Mouse (Mus musculus) hindbrain, postnatal 0 days (tissue): ENCODE results near the gene Slc35e4. TPM values are rescaled to one million over a fixed set of nuclear protein-coding genes. Genes with fewer than 3 reads are reported as not detected.

Experiments used
- ATAC-seq: fragments of 200-750 bp; cut with Nextera tagmentation; 2 replicates; pipeline ENCODE4 v1.8.0; 2017; ENCODE audit warnings: mild to moderate bottlenecking, moderate TSS enrichment, moderate library complexity
- DNase-seq: peaks from one replicate; pipeline ENCODE4 v3.0.0-alpha.2; 2015; ENCODE audit warnings: low spot score
- H3K27ac ChIP-seq: fragments of 300-500 bp; sonication (generic); 2 replicates; pipeline ENCODE4 v1.5.1; 2014; ENCODE audit warnings: mild to moderate bottlenecking
- H3K27me3 ChIP-seq: fragments of 300-500 bp; sonication (generic); 2 replicates; pipeline ENCODE4 v1.6.1; 2014; ENCODE audit warnings: low read length, mixed read lengths; ENCODE audit not compliant: insufficient read depth
- H3K36me3 ChIP-seq: fragments of 300-500 bp; sonication (generic); 2 replicates; pipeline ENCODE4 v1.6.1; 2014; ENCODE audit warnings: low read length, mixed read lengths; ENCODE audit not compliant: insufficient read depth
- H3K4me1 ChIP-seq: fragments of 300-500 bp; sonication (generic); 2 replicates; pipeline ENCODE4 v1.6.1; 2014; ENCODE audit warnings: antibody characterized with exemption, low read length, mixed read lengths; ENCODE audit not compliant: insufficient read depth
- H3K4me2 ChIP-seq: fragments of 300-500 bp; sonication (generic); 2 replicates; pipeline ENCODE4 v1.6.1; 2014; ENCODE audit warnings: low read depth, mild to moderate bottlenecking, low read length, moderate library complexity, mixed read lengths
- H3K4me3 ChIP-seq: fragments of 300-500 bp; sonication (generic); 2 replicates; pipeline ENCODE4 v1.5.1; 2014; ENCODE audit warnings: low read length
- H3K9ac ChIP-seq: fragments of 300-500 bp; sonication (generic); replicated peaks from 2 replicates; pipeline ENCODE4 v1.6.1; 2014; ENCODE audit warnings: mild to moderate bottlenecking, low read length, moderate library complexity, mixed read lengths
- H3K9me3 ChIP-seq: fragments of 300-500 bp; sonication (generic); 2 replicates; pipeline ENCODE4 v1.6.1; 2016; ENCODE audit warnings: low read length, mixed read lengths
- CTCF ChIP-seq: IDR thresholded peaks from 2 replicates; pipeline ENCODE4 v1.5.1; 2016; ENCODE audit warnings: antibody characterized with exemption, control low read depth, low read depth
- WGBS: fragments of 180-500 bp; shearing (Covaris S2); extraction: QIAGEN DNeasy Blood & Tissue Kit; methylation state at CpG from one replicate; pipeline ENCODE4 v1.1.7; 2014; 5-methylcytosine and 5-hydroxymethylcytosine counted together
- polyA plus RNA-seq: library from polyadenylated mRNA; unstranded; fragments of >200 nt; fragmentation: Nextera tagmentation; extraction: Ambion mirVana; gene quantifications from 2 replicates; pipeline ENCODE4 v1.2.1, GENCODE M21; 2015
- total RNA-seq: library from RNA; depleted of rRNA; stranded (reverse); fragments of >200 nt; gene quantifications from 2 replicates; pipeline ENCODE4 v1.2.3, GENCODE M21; 2014

Slc35e4 gene
- total and polyA plus RNA-seq, 2 experiments from 2014 or later = 25.8 to 52.4 TPM

GRCm38 (mm10) chr11:3878660-3879059 is 35.8 kb downstream of the Slc35e4 start:
- TF ChIP-seq CTCF = no peak
- 80% methylated on average over 7 of the region's 7 CpGs for WGBS
- DNase-seq (no peak), ATAC-seq (no peak)
- Histone ChIP-seq H3K36me3 (no peaks in the 10 kb centered on the region), H3K9me3 (no peaks in the 10 kb centered on the region), H3K4me1 (no peaks in the 10 kb centered on the region), H3K27ac (no peak overlapping the region), H3K9ac (no peak overlapping the region), H3K4me3 (no peak overlapping the region), H3K4me2 (no peak overlapping the region), H3K27me3 (no peaks in the 10 kb centered on the region)

- no peak for TF ChIP-seq CTCF
- Histone ChIP-seq H3K4me3 (no peak overlapping the region), H3K27me3 (no peaks in the 10 kb centered on the region), H3K27ac (no peak overlapping the region), H3K4me2 (no peak overlapping the region), H3K36me3 (no peaks in the 10 kb centered on the region), H3K9me3 (no peaks in the 10 kb centered on the region), H3K9ac (no peak overlapping the region), H3K4me1 (no peaks in the 10 kb centered on the region)
- ATAC-seq (no peak), DNase-seq (no peak)
- 63% methylated on average over 6 of the region's 6 CpGs for WGBS
Observed at GRCm38 (mm10) chr11:3876419-3876818, 38.0 kb downstream of the Slc35e4 start.

GRCm38 (mm10) chr11:3864343-3864742 is 50.1 kb downstream of the Slc35e4 start:
- H3K4me2 ChIP-seq = peak overlapping the region; percentile 69
- no peak for TF ChIP-seq CTCF
- no peaks in the 10 kb centered on the region for H3K36me3 ChIP-seq
- H3K9me3 ChIP-seq = no peaks in the 10 kb centered on the region
- 22% methylated on average over 6 of the region's 6 CpGs for WGBS
- H3K4me1 ChIP-seq = peaks cover 7% of the 10 kb centered on the region
- no peaks in the 10 kb centered on the region for H3K27me3 ChIP-seq
- DNase-seq (peak; percentile 31), ATAC-seq (no peak; the same call in 1 of the 2 replicates)
- peak overlapping the region; percentile 68 for H3K27ac ChIP-seq
- peak overlapping the region; percentile 52 for H3K4me3 ChIP-seq
- peak overlapping the region; percentile 49; the same call in 1 of the 2 replicates for H3K9ac ChIP-seq

GRCm38 (mm10) chr11:3863454-3864112 is 50.9 kb downstream of the Slc35e4 start, which contains the start of gene Osbp2:
Osbp2 (minus strand) TSS chr11:3863903.
- peak; percentile 63 for TF ChIP-seq CTCF
- Histone ChIP-seq H3K27me3 (no peaks in the 10 kb centered on the region), H3K4me1 (peaks cover 7% of the 10 kb centered on the region), H3K36me3 (no peaks in the 10 kb centered on the region), H3K27ac (peak within 1 kb of the TSS; percentile 68), H3K9ac (peak within 1 kb of the TSS; percentile 49), H3K4me3 (peak within 1 kb of the TSS; percentile 52), H3K4me2 (peak within 1 kb of the TSS; percentile 69), H3K9me3 (no peaks in the 10 kb centered on the region)
- 3% methylated on average over 54 of the region's 58 CpGs for WGBS
- ATAC-seq (peak; percentile 93), DNase-seq (peak; percentile 85)

- H3K27ac ChIP-seq = peak overlapping the region; percentile 68; the same call in 1 of the 2 replicates
- peak; percentile 23; the same call in 1 of the 2 replicates for TF ChIP-seq CTCF
- DNase-seq (no peak), ATAC-seq (0 out of 2 replicates have a peak, but pooled peaks have one; percentile 2)
- no peaks in the 10 kb centered on the region for H3K36me3 ChIP-seq
- H3K9ac ChIP-seq = peak overlapping the region; percentile 49
- H3K4me3 ChIP-seq = peak overlapping the region; percentile 52
- no peaks in the 10 kb centered on the region for H3K27me3 ChIP-seq
- peaks cover 7% of the 10 kb centered on the region for H3K4me1 ChIP-seq
- whole genome bisulfite sequencing = 75% methylated on average over 19 of the region's 19 CpGs
- H3K9me3 ChIP-seq = no peaks in the 10 kb centered on the region
- H3K4me2 ChIP-seq = peak overlapping the region; percentile 69
Observed at GRCm38 (mm10) chr11:3862661-3863453, 51.6 kb downstream of the Slc35e4 start.

- ATAC-seq = no peak
- Histone ChIP-seq H3K4me1 (peaks cover 7% of the 10 kb centered on the region), H3K27me3 (no peaks in the 10 kb centered on the region), H3K9ac (no peak overlapping the region), H3K4me3 (no peak overlapping the region), H3K36me3 (no peaks in the 10 kb centered on the region), H3K9me3 (no peaks in the 10 kb centered on the region), H3K4me2 (no peak overlapping the region), H3K27ac (no peak overlapping the region)
- WGBS = 74% methylated on average over 4 of the region's 4 CpGs
- TF ChIP-seq CTCF = no peak
- DNase-seq = no peak
Observed at GRCm38 (mm10) chr11:3860361-3860760, 54.1 kb downstream of the Slc35e4 start.

GRCm38 (mm10) chr11:3859778-3860177 is 54.7 kb downstream of the Slc35e4 start:
- no peak for TF ChIP-seq CTCF
- peaks cover 7% of the 10 kb centered on the region for H3K4me1 ChIP-seq
- no peak overlapping the region for H3K27ac ChIP-seq
- H3K27me3 ChIP-seq = no peaks in the 10 kb centered on the region
- no peak overlapping the region; the same call in 1 of the 2 replicates for H3K4me2 ChIP-seq
- 85% methylated on average over 4 of the region's 4 CpGs for WGBS
- H3K36me3 ChIP-seq = no peaks in the 10 kb centered on the region
- no peak overlapping the region for H3K4me3 ChIP-seq
- ATAC-seq = no peak
- H3K9me3 ChIP-seq = no peaks in the 10 kb centered on the region
- DNase-seq = no peak
- H3K9ac ChIP-seq = no peak overlapping the region
